Mouse (Mus musculus) left cerebral cortex, postnatal 36 days (tissue): ENCODE data around the gene Rgs7bp. TPM values are rescaled to one million over a fixed set of nuclear protein-coding genes. Genes with fewer than 3 reads are reported as not detected.

Experiments
- DNase-seq, 2 experiments: peaks; one replicate each; pipeline ENCODE4 v3.0.0; 2021 to 2022; ENCODE audit warnings: low spot score in 2 of 2, mixed read lengths in 1 of 2
- intact Hi-C: fragments of 180-260 bp; cut with DNase I; formaldehyde crosslinking; loops from one replicate; pipeline ENCODE4 v1.15.1; 2025
- total RNA-seq, 2 experiments: library from RNA; stranded (reverse); gene quantifications; 2 replicates each; pipeline ENCODE4 v1.2.3; 2021

Gene Rgs7bp
- 100 to 1,000 TPM; 162 to 169 TPM for total RNA-seq

DNA sequence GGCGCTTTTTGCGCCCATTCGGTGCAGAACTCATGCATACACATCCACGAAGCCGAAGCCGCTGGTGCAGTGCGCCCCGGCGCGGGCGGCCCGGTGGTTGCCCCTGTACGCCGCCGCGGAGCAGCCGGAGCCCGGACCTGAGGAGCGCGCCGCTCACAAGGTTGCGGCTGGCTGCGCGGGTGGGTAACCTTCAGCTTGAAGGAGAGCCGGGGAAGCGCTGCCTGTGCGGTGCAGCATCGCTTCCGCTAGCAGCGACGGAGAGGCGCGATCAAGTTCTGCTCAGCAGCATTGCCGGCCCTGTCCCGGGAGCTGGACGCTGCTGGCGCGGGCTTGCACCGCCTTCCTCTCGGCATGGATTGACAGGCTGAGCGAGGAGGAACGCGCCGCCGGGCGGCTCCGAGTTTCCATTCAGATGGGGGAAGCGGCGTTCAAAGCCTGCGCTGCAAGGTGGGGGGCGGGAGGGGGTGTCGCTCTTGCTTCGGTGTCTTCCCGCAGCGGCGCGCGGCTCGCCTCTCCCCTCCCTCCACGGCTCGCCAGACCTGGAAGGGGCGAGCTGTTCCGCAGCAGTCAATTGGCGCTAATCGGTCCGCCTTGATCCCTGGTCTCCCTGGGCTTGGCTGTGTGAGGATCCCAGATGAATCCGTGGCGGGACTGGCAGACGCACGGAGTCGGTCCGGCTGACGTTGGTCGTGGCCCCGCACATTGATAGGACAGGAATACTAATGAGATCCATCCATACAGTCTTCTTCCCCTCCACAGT is at the start of gene Rgs7bp:
Rgs7bp (minus strand) TSS at position 750 of the 760 bp plus-strand sequence.
- intact Hi-C loops = loop anchor here (5.0 to 10.0 kb wide), 6 partner anchors 92 to 770 kb away; partner anchors contain the start of genes Adamts6 and Cwc27
- peak; percentile 83 for DNase-seq

GRCm38 (mm10) chr13:105104385-105104784 is 49.7 kb upstream of the Rgs7bp start:
- intact Hi-C loops = no loop called here
- no peak for DNase-seq

- intact Hi-C loops = no loop called here
- no peak for DNase-seq
Measured at GRCm38 (mm10) chr13:105100705-105101104, 46.0 kb upstream of the Rgs7bp start.

DNA sequence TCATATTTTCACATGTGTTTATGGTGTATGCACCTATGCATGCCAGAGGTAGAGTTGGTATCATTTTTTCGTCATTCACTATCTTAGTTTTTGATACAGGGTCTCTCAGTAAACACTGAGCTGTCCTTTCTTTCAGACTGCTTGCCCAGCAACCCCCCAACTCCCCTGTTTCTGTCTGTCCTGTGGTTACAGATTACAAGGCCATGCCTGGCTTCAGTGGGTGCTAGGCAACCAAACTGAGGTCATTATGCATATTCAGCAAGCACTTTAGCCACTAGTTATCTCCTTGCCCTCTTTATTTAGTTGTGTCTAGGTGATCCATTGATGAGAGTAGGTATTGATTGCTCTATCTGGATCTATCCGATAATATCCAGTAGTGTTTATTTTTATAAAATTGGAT is 41.6 kb upstream of the Rgs7bp start:
- intact Hi-C loops = no loop called here
- no peak for DNase-seq

DNA sequence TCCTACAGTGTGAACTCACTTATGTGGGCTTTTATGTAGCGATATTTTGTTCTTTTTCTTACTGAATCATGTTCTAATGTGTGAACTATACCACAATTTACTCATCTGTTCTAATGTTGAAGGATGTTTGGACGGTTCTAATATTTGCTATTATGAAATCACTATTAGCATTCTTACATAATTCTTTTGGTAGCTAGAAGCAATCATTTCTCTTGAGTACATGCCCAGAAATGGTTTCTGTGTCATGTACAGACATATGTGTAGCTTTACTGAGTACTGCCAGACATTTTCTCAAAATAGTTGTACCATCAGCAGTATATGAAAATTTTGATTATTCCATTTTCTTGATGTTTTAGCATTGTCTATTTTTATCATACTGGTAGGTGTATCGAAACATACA is 34.5 kb upstream of the Rgs7bp start:
- no peak for DNase-seq
- intact Hi-C loops = no loop called here

DNA sequence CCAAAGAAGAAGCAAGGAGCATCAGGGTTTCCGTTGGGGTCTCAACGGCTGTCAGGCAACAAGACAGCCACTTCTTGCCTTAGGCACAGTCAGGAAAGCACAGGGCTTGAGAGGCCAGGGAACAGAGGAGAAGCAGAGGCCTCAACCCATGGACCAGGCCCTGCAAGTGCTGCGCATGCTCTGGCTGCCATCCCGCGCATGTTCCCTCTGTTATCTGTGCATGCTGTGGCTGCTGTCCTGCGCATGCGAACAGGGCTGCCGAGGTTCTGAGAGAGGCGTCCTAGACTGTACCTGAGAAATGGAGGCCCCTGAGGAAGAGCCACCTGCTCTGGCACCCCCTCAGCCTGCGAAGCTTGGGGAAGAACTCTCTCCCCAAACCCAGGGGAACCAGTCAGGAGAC is 27.1 kb upstream of the Rgs7bp start, which contains the start of gene 4933425L06Rik:
4933425L06Rik (plus strand) TSS at position 261 of the 400 bp plus-strand sequence.
- intact Hi-C loops = no loop called here
- DNase-seq = no peak

- no peak for DNase-seq
- intact Hi-C loops = no loop called here
Measured at GRCm38 (mm10) chr13:105066890-105067845, 12.4 kb upstream of the Rgs7bp start.

DNA sequence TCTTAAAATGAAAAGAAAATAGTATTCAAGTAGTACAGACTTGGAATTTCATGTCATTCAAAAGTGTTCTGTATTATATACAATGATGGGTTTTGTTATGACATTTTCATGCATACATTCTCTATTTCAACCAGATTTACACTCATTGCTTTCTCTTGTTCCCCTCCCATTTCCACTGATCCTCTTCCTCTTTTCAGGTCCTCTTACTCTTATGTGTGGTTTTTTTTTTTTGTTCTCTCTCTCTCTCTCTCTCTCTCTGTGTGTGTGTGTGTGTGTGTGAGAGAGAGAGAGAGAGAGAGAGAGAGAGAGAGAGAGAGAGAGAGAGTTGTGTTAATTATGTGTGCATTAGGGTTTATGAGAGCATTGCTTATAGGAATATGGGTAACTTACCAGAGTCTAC is 11.4 kb upstream of the Rgs7bp start:
- no peak for DNase-seq
- intact Hi-C loops = no loop called here

GRCm38 (mm10) chr13:105055374-105055773 is 644 bp upstream of the Rgs7bp start:
- DNase-seq = no peak
- intact Hi-C loops = loop anchor here (10.0 kb wide), 2 partner anchors 241 to 771 kb away; partner anchors contain the start of genes Adamts6 and Cwc27

DNA sequence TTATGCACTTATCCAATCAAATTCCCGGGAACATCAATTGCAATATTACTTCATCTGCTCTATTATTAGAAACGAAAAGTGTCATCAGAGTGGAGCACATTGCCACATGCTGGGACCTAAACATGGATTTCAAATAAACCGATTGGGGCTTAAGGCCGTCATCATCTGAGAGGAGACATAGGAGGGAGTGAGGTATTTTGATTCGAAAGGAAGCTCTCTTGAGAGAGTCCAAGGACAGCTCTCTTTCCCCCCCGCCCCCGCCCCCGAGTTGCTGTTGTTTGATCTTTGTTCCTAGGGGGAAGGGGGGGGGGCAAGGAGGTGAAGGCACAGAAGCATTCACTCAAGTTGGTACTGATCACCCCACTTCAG is 195 bp upstream of the Rgs7bp start:
- intact Hi-C loops = loop anchor here (5.0 to 10.0 kb wide), 6 partner anchors 93 to 770 kb away; partner anchors contain the start of genes Adamts6 and Cwc27
- no peak for DNase-seq

DNA sequence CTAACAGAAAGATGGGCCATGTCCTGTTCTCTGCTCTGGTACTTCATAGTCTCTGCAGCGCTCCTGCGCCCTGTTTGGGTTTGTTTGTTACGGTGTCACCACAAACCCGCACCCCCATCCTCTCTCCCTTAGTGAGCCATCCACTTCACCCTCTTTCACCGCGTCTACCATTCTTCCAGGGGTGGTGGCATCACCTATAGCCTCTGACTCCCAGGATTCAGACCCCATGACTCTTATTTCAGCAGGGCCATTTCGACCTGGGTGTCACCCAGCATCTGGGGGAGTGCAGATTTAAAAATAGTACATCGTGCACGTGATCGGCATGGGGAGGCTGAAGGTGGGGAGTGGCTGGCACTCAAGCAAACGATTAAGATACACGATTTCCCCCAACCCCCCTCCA is 1.1 kb downstream of the Rgs7bp start:
- intact Hi-C loops = loop anchor here (5.0 to 10.0 kb wide), 6 partner anchors 91 to 769 kb away; partner anchors contain the start of genes Adamts6 and Cwc27
- peak; percentile 45 to 57 for DNase-seq

DNA sequence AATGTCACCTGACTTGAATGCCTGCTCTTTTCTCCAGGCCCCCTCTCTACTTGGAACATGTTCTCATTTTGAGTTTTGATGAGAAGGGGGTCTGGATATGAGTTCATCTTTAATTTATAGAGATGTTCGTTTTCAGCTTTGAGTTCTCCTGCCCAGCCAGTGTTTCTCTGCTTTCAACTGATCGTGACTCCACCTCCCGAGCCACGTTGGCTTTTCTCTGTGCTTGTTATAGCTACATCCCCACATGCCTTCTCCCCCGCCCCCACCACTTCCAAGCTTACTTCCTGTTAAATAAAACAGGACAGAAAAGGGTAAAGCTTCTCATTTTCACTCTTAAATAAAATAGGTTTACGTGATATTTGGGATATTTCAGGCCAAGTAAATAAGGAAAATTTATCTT is 3.3 kb downstream of the Rgs7bp start:
- intact Hi-C loops = loop anchor here (5.0 to 10.0 kb wide), 6 partner anchors 89 to 767 kb away; partner anchors contain the start of genes Adamts6 and Cwc27

GRCm38 (mm10) chr13:105048662-105049061 is 6.1 kb downstream of the Rgs7bp start:
- intact Hi-C loops = no loop called here
- peak in 1 of 2 experiments; percentile 27 for DNase-seq

More for the DNA sequence above, 3.3 kb downstream of the Rgs7bp start:
- DNase-seq = no peak

DNA sequence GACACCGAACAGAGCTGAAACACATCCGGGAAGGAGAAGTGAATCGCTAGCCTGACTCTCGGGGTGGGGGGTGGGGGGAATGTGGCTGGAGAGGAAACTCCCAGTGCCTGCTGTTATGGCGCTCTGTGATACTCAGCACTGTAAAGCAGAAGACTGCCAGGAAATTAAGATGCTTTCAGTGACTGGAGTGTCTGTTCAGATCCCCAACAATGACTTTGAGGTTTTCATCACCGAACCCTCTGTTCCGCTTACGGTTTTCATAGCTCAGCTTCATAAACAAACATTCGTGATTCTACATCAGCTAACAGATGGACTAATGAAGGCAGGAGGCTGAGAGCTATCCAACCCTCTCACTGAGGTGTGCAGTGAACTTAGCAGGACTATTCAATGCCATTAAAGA is 7.4 kb downstream of the Rgs7bp start:
- intact Hi-C loops = no loop called here

GRCm38 (mm10) chr13:105043882-105044281 is 10.8 kb downstream of the Rgs7bp start:
- DNase-seq = no peak
- intact Hi-C loops = no loop called here

More for the DNA sequence above, 7.4 kb downstream of the Rgs7bp start:
- no peak for DNase-seq

GRCm38 (mm10) chr13:105038334-105038733 is 16.4 kb downstream of the Rgs7bp start:
- peak in 1 of 2 experiments; percentile 31 for DNase-seq
- intact Hi-C loops = loop anchor here (5.0 kb wide), 1 partner anchor 76 kb away; no protein-coding TSS in a partner anchor

DNA sequence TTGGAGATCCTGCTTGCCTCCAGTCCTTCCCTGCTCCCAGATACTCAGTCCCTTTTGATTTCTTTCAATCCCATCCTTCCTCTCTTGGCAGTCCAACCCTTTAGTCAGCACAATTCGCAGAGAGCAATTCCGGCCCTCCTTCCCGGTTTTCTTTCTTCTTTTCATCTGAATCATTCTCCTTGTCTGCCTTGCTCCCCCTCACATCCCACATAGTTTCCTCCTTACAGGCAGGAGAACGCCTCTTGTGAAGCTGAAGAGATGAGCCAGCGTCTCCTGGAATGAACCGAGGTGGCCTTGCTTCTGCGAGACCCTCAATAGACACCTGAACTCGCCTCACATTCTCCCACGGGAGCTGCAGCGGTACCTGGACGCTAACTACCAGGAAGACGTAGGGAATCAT is 16.9 kb downstream of the Rgs7bp start:
- intact Hi-C loops = loop anchor here (5.0 kb wide), 1 partner anchor 76 kb away; no protein-coding TSS in a partner anchor
- DNase-seq = peak; percentile 47 to 55

GRCm38 (mm10) chr13:105031882-105032281 is 22.8 kb downstream of the Rgs7bp start:
- intact Hi-C loops = no loop called here
- no peak for DNase-seq

- intact Hi-C loops = no loop called here
- DNase-seq = no peak
Measured at GRCm38 (mm10) chr13:105028276-105028675, 26.5 kb downstream of the Rgs7bp start.

- DNase-seq = no peak
- intact Hi-C loops = no loop called here
Measured at GRCm38 (mm10) chr13:105016577-105016976, 38.2 kb downstream of the Rgs7bp start.
